Mouse (Mus musculus): ENCODE data around the gene Ly6g5b. TPM values are rescaled to one million over a fixed set of nuclear protein-coding genes. Genes with fewer than 3 reads are reported as not detected.

The Ly6g5b gene
- polyA plus RNA-seq (2016; fragmentation: Nextera tagmentation; extraction: Ambion mirVana), result 0.55 and 0.81 TPM in 2 replicates

DNA sequence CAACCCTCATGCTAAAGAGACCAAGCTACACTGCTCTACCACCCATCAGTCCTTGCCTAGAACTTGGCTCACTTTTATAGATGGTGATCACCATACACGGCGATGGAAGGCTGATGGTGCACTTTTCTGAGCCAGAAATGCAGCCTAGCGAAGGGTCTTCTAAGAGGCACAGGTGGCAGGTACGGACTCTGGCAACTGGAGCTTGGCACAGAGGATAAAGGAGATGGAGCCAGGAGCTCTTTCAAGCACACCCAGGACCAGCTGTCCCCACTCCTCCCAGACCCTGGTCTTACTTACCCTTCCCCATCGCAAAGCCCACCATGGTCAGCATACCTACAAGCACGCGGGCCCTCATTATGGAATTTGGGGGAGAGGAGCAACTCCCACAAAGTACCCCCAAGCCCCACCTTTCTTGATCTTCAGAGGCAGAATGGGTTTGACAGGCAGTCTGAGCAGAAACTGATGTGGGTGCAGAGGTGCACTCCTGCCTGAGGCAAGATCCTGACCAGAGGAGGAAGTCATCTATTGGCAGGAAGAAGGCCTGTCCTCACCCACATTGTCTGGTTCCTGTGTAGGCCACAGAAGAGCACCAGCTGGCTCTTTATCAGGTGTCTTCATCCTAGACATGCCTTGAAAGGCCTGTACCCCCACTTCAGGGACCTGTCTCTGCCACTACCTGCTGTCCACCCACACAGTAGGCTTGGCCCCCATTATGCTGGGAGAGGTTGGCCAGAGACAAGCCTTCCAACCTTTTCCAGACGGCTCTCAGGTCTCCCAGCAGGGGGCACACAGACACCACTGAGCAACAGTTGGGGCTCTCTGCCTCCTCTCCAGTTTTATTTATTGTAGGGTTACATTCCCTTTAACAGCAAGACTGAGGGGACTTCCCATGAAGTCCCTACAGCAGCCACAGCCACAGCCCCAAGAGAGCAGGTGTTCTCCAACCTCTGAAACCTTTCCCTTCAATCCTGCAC lies at the start of gene Ly6g5b:
Gene Ly6g5b, minus strand, starts transcription at position 383 of the 974 bp plus-strand sequence.
- no peaks in the 10 kb centered on the region for H3K9me3 ChIP-seq (replicated peaks)
- H3K27me3 ChIP-seq (replicated peaks), result 0 out of 2 replicates have a peak, but pooled peaks cover 4% of the 10 kb centered on the region
- H3K27ac ChIP-seq, result no peak within 1 kb of the TSS
- no peak within 1 kb of the TSS for H3K4me2 ChIP-seq
- no peak within 1 kb of the TSS for H3K4me3 ChIP-seq
- H3K9ac ChIP-seq, result no peak within 1 kb of the TSS
- peaks cover 12% of the 10 kb centered on the region for H3K4me1 ChIP-seq
- WGBS (ENCODE audit: insufficient replicate concordance), result 77% methylated on average over 8 of the region's 8 CpGs
- no peak for ATAC-seq
- H3K36me3 ChIP-seq, result peaks cover 59% of the 10 kb centered on the region

DNA sequence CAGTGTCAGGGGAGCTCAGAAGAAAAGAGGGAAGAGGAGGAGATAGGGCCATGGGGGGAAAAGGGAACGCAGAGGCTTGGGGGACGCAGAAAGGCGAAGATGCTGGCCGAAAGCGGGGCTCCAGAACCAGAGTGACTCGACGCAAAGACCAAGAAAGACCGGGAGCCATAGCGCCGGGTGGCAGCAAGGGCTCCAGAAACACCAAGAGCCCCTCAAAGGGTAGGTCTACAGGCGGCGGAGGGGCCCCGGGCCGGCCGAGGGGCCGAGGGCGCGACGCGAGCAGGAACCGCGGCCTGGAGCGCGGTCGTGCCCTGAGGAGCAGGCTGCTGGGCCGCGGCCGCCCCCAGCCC lies 49.0 kb upstream of the Ly6g5b start:
- peak overlapping the region; percentile 99 for H3K9ac ChIP-seq
- peak overlapping the region; percentile 95 for H3K27ac ChIP-seq
- no peaks in the 10 kb centered on the region for H3K27me3 ChIP-seq (replicated peaks)
- peak overlapping the region; percentile 78 for H3K4me2 ChIP-seq
- peaks cover 39% of the 10 kb centered on the region for H3K4me1 ChIP-seq
- H3K36me3 ChIP-seq, result peaks cover 37% of the 10 kb centered on the region
- 1% methylated on average over 28 of the region's 28 CpGs for WGBS (ENCODE audit: insufficient replicate concordance)
- H3K9me3 ChIP-seq (replicated peaks), result no peaks in the 10 kb centered on the region
- ATAC-seq, result no peak
- peak overlapping the region; percentile 96 for H3K4me3 ChIP-seq

DNA sequence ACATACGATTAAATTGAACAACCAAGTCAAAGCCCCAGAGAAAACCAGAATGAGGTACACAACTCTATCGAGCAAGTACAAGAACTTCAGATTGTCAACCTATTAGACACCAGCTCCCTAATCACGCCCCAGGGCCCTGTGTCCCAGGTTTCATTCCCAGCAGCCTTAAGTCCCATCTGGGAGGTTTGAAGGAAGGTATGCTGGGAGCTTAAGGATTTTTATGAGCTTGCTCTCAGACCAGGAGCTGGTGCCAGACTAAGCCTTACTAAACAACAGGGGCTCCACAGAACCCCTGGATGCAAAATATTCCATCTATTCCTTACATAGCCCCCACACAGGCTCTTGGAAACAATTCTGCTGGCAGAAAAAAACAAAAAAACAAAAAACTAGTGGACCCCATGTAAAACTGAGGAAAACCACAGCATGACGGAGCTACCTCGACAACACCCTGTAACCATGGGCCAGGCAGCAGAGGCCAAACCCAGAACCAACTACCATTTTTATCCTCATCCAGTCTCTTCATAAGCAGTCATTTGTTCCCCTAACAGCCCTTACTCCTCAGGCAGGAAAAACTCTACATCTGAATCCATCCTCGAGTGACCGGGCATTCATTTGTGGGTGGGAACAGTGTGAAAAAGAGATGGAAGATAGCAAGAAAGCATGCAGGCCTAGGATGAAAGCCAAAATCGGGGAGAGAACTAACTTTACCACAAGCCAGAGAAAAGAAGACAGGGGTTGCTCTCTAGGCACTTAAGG lies 48.3 kb upstream of the Ly6g5b start:
- peak overlapping the region; percentile 95 for H3K27ac ChIP-seq
- no peak for ATAC-seq
- H3K9ac ChIP-seq, result peak overlapping the region; percentile 99
- no peaks in the 10 kb centered on the region for H3K9me3 ChIP-seq (replicated peaks)
- peak overlapping the region; percentile 96 for H3K4me3 ChIP-seq
- peaks cover 44% of the 10 kb centered on the region for H3K36me3 ChIP-seq
- 15% methylated on average over 8 of the region's 8 CpGs for WGBS (ENCODE audit: insufficient replicate concordance)
- peaks cover 39% of the 10 kb centered on the region for H3K4me1 ChIP-seq
- H3K27me3 ChIP-seq (replicated peaks), result no peaks in the 10 kb centered on the region
- peak overlapping the region; percentile 78 for H3K4me2 ChIP-seq

DNA sequence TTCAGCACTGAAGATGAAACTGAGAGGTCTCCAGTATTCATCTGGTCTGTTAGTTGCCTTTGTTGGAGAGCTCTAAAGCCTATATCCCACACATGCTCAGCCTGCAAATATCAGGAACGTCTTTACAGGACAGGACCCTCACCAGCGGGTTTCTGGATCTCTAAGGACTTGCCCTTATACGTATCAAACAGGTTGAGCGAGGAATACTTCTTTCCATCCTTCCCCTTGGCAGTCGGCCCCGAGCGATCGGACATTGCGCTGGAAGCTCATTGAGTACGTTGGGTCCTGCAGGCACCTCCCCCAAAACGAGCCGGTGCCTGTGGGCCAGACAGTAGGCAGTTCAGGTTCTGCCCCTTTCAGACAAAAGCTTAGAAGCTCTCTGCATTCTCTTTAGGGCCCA lies 47.5 kb upstream of the Ly6g5b start:
- Histone ChIP-seq H3K4me2 (peak overlapping the region; percentile 78), H3K27me3 (replicated peaks) (no peaks in the 10 kb centered on the region), H3K4me3 (peak overlapping the region; percentile 96), H3K9ac (peak overlapping the region; percentile 99), H3K4me1 (peaks cover 39% of the 10 kb centered on the region), H3K27ac (no peak overlapping the region; the same call in 1 of the 2 replicates), H3K36me3 (peaks cover 52% of the 10 kb centered on the region), H3K9me3 (replicated peaks) (no peaks in the 10 kb centered on the region)
- 64% methylated on average over 12 of the region's 12 CpGs for WGBS (ENCODE audit: insufficient replicate concordance)
- no peak for ATAC-seq

DNA sequence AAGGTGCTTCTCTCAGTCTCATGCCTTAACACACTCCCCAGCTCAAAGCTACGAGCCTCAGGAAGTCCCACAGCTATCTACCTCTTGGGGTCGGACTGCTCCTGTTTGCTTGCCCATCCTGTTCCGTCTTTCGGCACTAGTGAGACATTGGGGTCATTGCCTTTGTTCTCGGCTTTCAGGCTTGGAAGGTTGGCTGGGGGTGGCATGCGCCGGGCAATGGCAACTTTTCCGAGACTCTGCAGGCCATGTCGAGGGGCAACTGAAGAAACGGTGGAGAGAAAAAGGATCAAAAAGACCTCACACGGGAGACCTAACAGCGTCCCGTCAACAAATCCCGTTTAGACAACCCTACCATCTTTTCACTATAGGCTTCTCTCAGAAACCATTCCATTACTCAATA lies 46.9 kb upstream of the Ly6g5b start:
- peaks cover 39% of the 10 kb centered on the region for H3K4me1 ChIP-seq
- H3K4me2 ChIP-seq, result peak overlapping the region; percentile 78
- no peak overlapping the region for H3K27ac ChIP-seq
- H3K4me3 ChIP-seq, result 0 out of 2 replicates have a peak overlapping the region, but pooled peaks have one; percentile 3
- H3K9me3 ChIP-seq (replicated peaks), result no peaks in the 10 kb centered on the region
- 80% methylated on average over 14 of the region's 14 CpGs for WGBS (ENCODE audit: insufficient replicate concordance)
- H3K36me3 ChIP-seq, result peaks cover 58% of the 10 kb centered on the region
- no peak for ATAC-seq
- H3K27me3 ChIP-seq (replicated peaks), result no peaks in the 10 kb centered on the region
- peak overlapping the region; percentile 99; the same call in 1 of the 2 replicates for H3K9ac ChIP-seq

DNA sequence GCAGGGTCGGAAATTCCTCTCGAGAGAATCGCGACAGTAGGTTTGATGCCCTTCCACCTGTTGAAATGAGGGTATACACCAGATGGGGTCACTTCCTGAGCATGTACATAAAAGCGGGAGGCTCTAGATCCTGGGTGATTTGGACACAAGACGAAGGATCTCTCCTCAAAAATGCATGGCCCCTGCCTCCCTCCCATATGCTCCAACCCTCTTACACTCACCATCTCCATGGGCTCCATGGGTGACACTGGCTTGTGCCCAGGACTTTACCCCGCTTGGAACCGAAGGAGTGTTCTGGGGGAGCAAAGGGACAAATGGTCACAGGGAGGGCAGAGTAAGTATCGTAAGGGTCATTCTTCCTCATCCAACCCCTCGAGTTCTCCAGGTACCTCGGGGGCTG lies 46.2 kb upstream of the Ly6g5b start:
- 86% methylated on average over 11 of the region's 11 CpGs for WGBS (ENCODE audit: insufficient replicate concordance)
- Histone ChIP-seq H3K36me3 (peaks cover 65% of the 10 kb centered on the region), H3K4me1 (peaks cover 39% of the 10 kb centered on the region), H3K27me3 (replicated peaks) (no peaks in the 10 kb centered on the region), H3K27ac (no peak overlapping the region), H3K9ac (0 out of 2 replicates have a peak overlapping the region, but pooled peaks have one; percentile 15), H3K9me3 (replicated peaks) (no peaks in the 10 kb centered on the region), H3K4me3 (no peak overlapping the region), H3K4me2 (no peak overlapping the region)
- ATAC-seq, result no peak

DNA sequence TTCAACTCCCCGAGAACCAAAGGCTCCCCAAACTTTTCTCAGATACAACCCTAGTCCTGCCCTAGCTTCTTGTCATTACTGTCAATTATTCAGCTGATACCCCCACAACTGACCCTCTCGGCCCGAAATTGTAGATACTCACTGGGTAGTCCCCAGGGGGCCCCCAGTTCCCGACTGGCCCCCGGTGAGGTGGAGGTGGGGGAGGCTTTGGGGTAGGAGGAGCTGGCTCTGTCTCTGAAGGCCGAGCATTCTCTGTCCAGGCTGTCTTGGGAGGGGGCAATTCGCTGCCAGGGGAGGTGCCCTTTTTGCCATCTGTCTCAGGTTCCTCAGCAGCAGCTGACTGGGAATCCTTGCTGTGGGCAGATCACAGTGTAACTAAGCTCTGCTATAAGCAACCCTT lies 44.4 kb upstream of the Ly6g5b start:
- Histone ChIP-seq H3K4me1 (peaks cover 30% of the 10 kb centered on the region), H3K4me2 (no peak overlapping the region), H3K27me3 (replicated peaks) (no peaks in the 10 kb centered on the region), H3K27ac (no peak overlapping the region), H3K36me3 (peaks cover 83% of the 10 kb centered on the region), H3K9ac (no peak overlapping the region), H3K4me3 (no peak overlapping the region), H3K9me3 (replicated peaks) (no peaks in the 10 kb centered on the region)
- 80% methylated on average over 7 of the region's 7 CpGs for WGBS (ENCODE audit: insufficient replicate concordance)
- ATAC-seq, result no peak

DNA sequence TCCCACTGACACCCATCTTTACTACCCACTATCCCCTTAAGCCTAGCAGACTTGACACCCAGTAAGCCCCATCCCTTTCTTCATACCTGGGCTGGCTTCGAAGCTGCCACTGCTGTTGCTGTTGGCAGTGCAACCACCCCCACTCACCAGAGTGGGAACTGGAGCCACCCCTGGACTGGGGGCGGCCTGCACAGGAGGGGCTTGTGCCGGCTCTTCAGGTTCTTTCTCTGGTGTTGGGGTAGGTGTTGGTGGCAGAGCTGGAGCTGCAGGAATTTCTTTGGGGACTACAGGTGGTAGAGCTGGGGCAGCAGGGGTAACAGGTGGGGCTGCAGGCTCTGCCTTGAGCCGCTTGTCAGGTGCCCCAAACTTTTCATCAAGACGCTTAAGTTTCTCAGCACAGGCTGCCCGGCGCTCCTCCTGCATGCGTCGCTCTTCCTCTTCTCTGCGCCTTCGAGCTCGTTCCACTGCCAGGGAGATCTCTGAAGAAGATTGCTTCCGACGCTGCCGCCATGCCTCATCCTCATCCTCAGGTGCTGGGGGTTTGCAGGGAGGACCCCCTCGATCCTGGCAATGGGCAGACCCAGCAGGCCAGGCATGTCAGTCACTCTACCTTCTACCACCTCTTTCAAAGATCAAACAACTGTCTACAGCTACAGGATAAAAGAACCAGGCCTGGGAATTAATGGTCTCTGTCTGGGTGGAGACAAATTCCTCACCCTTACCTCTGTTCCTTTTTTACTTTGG lies 43.8 kb upstream of the Ly6g5b start:
- H3K4me3 ChIP-seq, result no peak overlapping the region
- WGBS (ENCODE audit: insufficient replicate concordance), result 84% methylated on average over 16 of the region's 16 CpGs

DNA sequence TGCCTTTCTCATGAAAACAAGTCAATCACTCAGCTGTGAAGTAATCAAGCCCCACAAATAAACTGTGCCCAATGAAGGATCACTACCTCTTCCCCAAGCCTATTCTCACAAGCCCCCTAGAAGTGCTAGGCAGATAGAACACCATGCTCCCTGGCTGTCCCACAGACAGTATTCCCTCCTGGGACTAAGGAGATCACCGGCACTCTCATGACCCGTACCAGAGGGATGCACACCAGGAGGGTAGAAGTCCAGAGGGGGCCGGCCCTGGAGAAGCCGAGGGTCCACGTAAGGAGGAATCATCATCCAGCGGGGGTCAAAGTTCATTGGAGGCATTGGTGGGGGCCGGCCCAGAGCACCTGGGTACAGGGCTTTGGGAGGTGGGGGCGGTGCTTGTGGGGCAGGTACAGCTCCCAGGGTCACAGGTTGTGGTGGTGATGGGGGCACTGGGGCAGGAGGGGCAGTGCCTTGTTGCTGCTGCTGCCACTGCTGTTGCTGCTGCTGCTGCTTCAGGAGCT lies 42.5 kb upstream of the Ly6g5b start:
- ATAC-seq, result no peak
- H3K4me3 ChIP-seq, result no peak overlapping the region
- 85% methylated on average over 8 of the region's 8 CpGs for WGBS (ENCODE audit: insufficient replicate concordance)
- H3K36me3 ChIP-seq, result peaks cover 100% of the 10 kb centered on the region
- H3K9ac ChIP-seq, result no peak overlapping the region
- H3K27ac ChIP-seq, result no peak overlapping the region
- no peaks in the 10 kb centered on the region for H3K27me3 ChIP-seq (replicated peaks)
- peaks cover 17% of the 10 kb centered on the region for H3K4me1 ChIP-seq
- no peak overlapping the region for H3K4me2 ChIP-seq
- H3K9me3 ChIP-seq (replicated peaks), result no peaks in the 10 kb centered on the region

More for the DNA sequence above, 43.8 kb upstream of the Ly6g5b start:
- no peak overlapping the region for H3K9ac ChIP-seq
- peaks cover 30% of the 10 kb centered on the region for H3K4me1 ChIP-seq
- no peaks in the 10 kb centered on the region for H3K9me3 ChIP-seq (replicated peaks)
- no peak overlapping the region for H3K27ac ChIP-seq
- no peaks in the 10 kb centered on the region for H3K27me3 ChIP-seq (replicated peaks)
- H3K36me3 ChIP-seq, result peaks cover 89% of the 10 kb centered on the region
- H3K4me2 ChIP-seq, result no peak overlapping the region
- no peak for ATAC-seq

DNA sequence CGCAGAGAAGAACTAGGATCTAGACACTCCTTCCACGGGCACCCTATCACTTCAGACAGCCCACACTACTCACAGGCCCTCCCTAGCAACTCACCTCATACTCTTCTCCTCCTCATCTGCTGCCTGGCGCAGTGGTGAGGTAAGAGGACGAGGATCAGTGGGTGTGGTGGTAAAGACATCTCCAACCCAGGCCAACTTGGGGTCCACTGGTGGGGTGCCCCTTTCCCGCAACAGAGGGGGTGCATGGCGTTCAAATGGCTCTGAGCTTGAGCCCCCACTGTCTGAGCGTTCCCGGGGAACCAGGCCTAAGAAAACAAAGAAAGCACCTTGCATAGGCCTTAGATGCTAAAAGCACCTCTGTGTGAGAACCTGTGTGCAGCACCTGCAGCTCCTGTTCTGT lies 42.0 kb upstream of the Ly6g5b start:
- Histone ChIP-seq H3K36me3 (peaks cover 100% of the 10 kb centered on the region), H3K9ac (no peak overlapping the region), H3K4me1 (peaks cover 12% of the 10 kb centered on the region), H3K9me3 (replicated peaks) (no peaks in the 10 kb centered on the region), H3K4me2 (no peak overlapping the region), H3K27ac (no peak overlapping the region), H3K4me3 (no peak overlapping the region), H3K27me3 (replicated peaks) (no peaks in the 10 kb centered on the region)
- 86% methylated on average over 8 of the region's 8 CpGs for WGBS (ENCODE audit: insufficient replicate concordance)
- no peak for ATAC-seq

DNA sequence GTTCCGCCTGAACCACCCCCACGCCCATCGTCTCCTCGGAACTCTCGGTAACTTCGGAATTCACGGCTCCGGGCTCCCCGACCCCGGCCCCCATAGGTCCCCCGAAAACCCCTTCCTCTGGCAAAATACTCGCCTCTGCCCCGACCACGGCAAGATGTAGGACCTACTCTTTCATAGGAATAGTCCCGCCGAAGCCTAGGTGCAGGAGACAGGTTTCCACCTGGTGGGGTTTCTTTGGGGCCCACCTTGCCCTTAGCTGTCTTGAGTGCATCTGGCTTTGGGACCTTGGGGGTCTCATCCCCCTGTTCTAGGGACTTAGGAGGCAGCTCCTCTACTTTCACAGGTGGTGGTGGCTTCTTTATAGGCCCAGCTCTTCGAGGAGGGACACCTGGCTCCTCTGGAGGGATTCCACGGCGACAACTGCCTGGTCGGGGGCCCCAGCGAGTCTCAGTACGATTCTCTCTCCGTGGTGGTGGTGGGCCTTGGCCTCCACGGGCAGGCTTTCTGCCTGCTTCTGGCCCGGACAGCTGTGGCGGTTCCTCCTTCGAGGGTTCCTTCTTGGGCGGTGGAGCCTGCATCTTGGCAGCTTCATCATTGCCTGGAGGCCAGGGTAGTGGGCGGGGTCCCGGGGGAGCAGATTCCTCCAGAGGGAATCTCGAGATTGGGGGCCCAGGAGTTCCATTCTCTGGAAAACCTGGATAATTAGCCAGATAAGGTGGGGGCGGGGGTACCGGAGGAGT lies 41.4 kb upstream of the Ly6g5b start:
- H3K4me3 ChIP-seq, result no peak overlapping the region
- no peaks in the 10 kb centered on the region for H3K9me3 ChIP-seq (replicated peaks)
- no peak for ATAC-seq
- H3K27me3 ChIP-seq (replicated peaks), result no peaks in the 10 kb centered on the region
- peaks cover 6% of the 10 kb centered on the region; the same call in 1 of the 2 replicates for H3K4me1 ChIP-seq
- H3K36me3 ChIP-seq, result peaks cover 100% of the 10 kb centered on the region
- H3K4me2 ChIP-seq, result no peak overlapping the region
- WGBS (ENCODE audit: insufficient replicate concordance), result 86% methylated on average over 33 of the region's 33 CpGs
- no peak overlapping the region for H3K27ac ChIP-seq
- no peak overlapping the region for H3K9ac ChIP-seq
